Mouse (Mus musculus) hindbrain, postnatal 0 days (tissue): ENCODE results near the gene 1700010B08Rik. TPM values are rescaled to one million over a fixed set of nuclear protein-coding genes. Genes with fewer than 3 reads are reported as not detected.

Experiments
- ATAC-seq: fragments of 200-750 bp; cut with Nextera tagmentation; 2 replicates; pipeline ENCODE4 v1.8.0; 2017; ENCODE audit warnings: mild to moderate bottlenecking, moderate TSS enrichment, moderate library complexity
- DNase-seq: peaks from one replicate; pipeline ENCODE4 v3.0.0-alpha.2; 2015; ENCODE audit warnings: low spot score
- H3K27ac ChIP-seq: fragments of 300-500 bp; sonication (generic); 2 replicates; pipeline ENCODE4 v1.5.1; 2014; ENCODE audit warnings: mild to moderate bottlenecking
- H3K27me3 ChIP-seq: fragments of 300-500 bp; sonication (generic); 2 replicates; pipeline ENCODE4 v1.6.1; 2014; ENCODE audit warnings: low read length, mixed read lengths; ENCODE audit not compliant: insufficient read depth
- H3K36me3 ChIP-seq: fragments of 300-500 bp; sonication (generic); 2 replicates; pipeline ENCODE4 v1.6.1; 2014; ENCODE audit warnings: low read length, mixed read lengths; ENCODE audit not compliant: insufficient read depth
- H3K4me1 ChIP-seq: fragments of 300-500 bp; sonication (generic); 2 replicates; pipeline ENCODE4 v1.6.1; 2014; ENCODE audit warnings: antibody characterized with exemption, low read length, mixed read lengths; ENCODE audit not compliant: insufficient read depth
- H3K4me2 ChIP-seq: fragments of 300-500 bp; sonication (generic); 2 replicates; pipeline ENCODE4 v1.6.1; 2014; ENCODE audit warnings: low read depth, mild to moderate bottlenecking, low read length, moderate library complexity, mixed read lengths
- H3K4me3 ChIP-seq: fragments of 300-500 bp; sonication (generic); 2 replicates; pipeline ENCODE4 v1.5.1; 2014; ENCODE audit warnings: low read length
- H3K9ac ChIP-seq: fragments of 300-500 bp; sonication (generic); replicated peaks from 2 replicates; pipeline ENCODE4 v1.6.1; 2014; ENCODE audit warnings: mild to moderate bottlenecking, low read length, moderate library complexity, mixed read lengths
- H3K9me3 ChIP-seq: fragments of 300-500 bp; sonication (generic); 2 replicates; pipeline ENCODE4 v1.6.1; 2016; ENCODE audit warnings: low read length, mixed read lengths
- CTCF ChIP-seq: IDR thresholded peaks from 2 replicates; pipeline ENCODE4 v1.5.1; 2016; ENCODE audit warnings: antibody characterized with exemption, control low read depth, low read depth
- WGBS: fragments of 180-500 bp; shearing (Covaris S2); extraction: QIAGEN DNeasy Blood & Tissue Kit; methylation state at CpG from one replicate; pipeline ENCODE4 v1.1.7; 2014; 5-methylcytosine and 5-hydroxymethylcytosine counted together
- polyA plus RNA-seq: library from polyadenylated mRNA; unstranded; fragments of >200 nt; fragmentation: Nextera tagmentation; extraction: Ambion mirVana; gene quantifications from 2 replicates; pipeline ENCODE4 v1.2.1, GENCODE M21; 2015
- total RNA-seq: library from RNA; depleted of rRNA; stranded (reverse); fragments of >200 nt; gene quantifications from 2 replicates; pipeline ENCODE4 v1.2.3, GENCODE M21; 2014

The 1700010B08Rik gene
- total and polyA plus RNA-seq, 2 experiments from 2014 or later = not detected

- no peaks in the 10 kb centered on the region for H3K27me3 ChIP-seq
- H3K4me3 ChIP-seq = no peak overlapping the region
- 0 out of 2 replicates have a peak overlapping the region, but pooled peaks have one; percentile 8 for H3K4me2 ChIP-seq
- no peaks in the 10 kb centered on the region for H3K9me3 ChIP-seq
- H3K27ac ChIP-seq = no peak overlapping the region
- TF ChIP-seq CTCF = no peak
- ATAC-seq = peak; percentile 80
- peak; percentile 55 for DNase-seq
- peaks cover 4% of the 10 kb centered on the region; the same call in 1 of the 2 replicates for H3K4me1 ChIP-seq
- no peak overlapping the region for H3K9ac ChIP-seq
- H3K36me3 ChIP-seq = no peaks in the 10 kb centered on the region
- 5% methylated on average over 9 of the region's 9 CpGs for WGBS
Observed at GRCm38 (mm10) chr2:173730444-173730966, 11.3 kb downstream of the 1700010B08Rik start.

- no peak for DNase-seq
- no peaks in the 10 kb centered on the region for H3K9me3 ChIP-seq
- H3K4me3 ChIP-seq = no peak overlapping the region
- WGBS = 56% methylated on average over 2 of the region's 2 CpGs
- H3K4me1 ChIP-seq = peaks cover 14% of the 10 kb centered on the region
- no peak overlapping the region for H3K9ac ChIP-seq
- H3K27me3 ChIP-seq = no peaks in the 10 kb centered on the region
- no peak overlapping the region for H3K4me2 ChIP-seq
- H3K36me3 ChIP-seq = no peaks in the 10 kb centered on the region
- no peak for TF ChIP-seq CTCF
- H3K27ac ChIP-seq = no peak overlapping the region
- ATAC-seq = no peak
Observed at GRCm38 (mm10) chr2:173734426-173734825, 15.2 kb downstream of the 1700010B08Rik start.

- ATAC-seq (peak; percentile 98), DNase-seq (peak; percentile 100)
- peak; percentile 57 for TF ChIP-seq CTCF
- Histone ChIP-seq H3K27ac (peak within 1 kb of the TSS; percentile 79), H3K36me3 (no peaks in the 10 kb centered on the region), H3K4me2 (peak within 1 kb of the TSS; percentile 75), H3K4me1 (peaks cover 10% of the 10 kb centered on the region), H3K9me3 (no peaks in the 10 kb centered on the region), H3K27me3 (no peaks in the 10 kb centered on the region), H3K9ac (peak within 1 kb of the TSS; percentile 83), H3K4me3 (peak within 1 kb of the TSS; percentile 78)
- WGBS = 2% methylated on average over 70 of the region's 70 CpGs
Observed at GRCm38 (mm10) chr2:173737222-173737989, 18.2 kb downstream of the 1700010B08Rik start, which contains the start of gene Vapb. Gene Vapb (plus strand): TSS chr2:173737511.

GRCm38 (mm10) chr2:173738232-173738631 is 19.0 kb downstream of the 1700010B08Rik start:
- WGBS = 90% methylated on average over 9 of the region's 9 CpGs
- TF ChIP-seq CTCF = no peak
- ATAC-seq (no peak), DNase-seq (no peak)
- H3K9ac ChIP-seq = peak overlapping the region; percentile 83; the same call in 1 of the 2 replicates
- H3K27me3 ChIP-seq = no peaks in the 10 kb centered on the region
- H3K36me3 ChIP-seq = no peaks in the 10 kb centered on the region
- H3K9me3 ChIP-seq = no peaks in the 10 kb centered on the region
- peak overlapping the region; percentile 75 for H3K4me2 ChIP-seq
- peak overlapping the region; percentile 78 for H3K4me3 ChIP-seq
- no peak overlapping the region for H3K27ac ChIP-seq
- H3K4me1 ChIP-seq = peaks cover 10% of the 10 kb centered on the region

GRCm38 (mm10) chr2:173739107-173739506 is 19.9 kb downstream of the 1700010B08Rik start:
- 91% methylated on average over 7 of the region's 7 CpGs for WGBS
- H3K4me1 ChIP-seq = peaks cover 10% of the 10 kb centered on the region
- no peak overlapping the region for H3K9ac ChIP-seq
- no peak overlapping the region for H3K27ac ChIP-seq
- no peak overlapping the region for H3K4me2 ChIP-seq
- TF ChIP-seq CTCF = no peak
- no peaks in the 10 kb centered on the region for H3K27me3 ChIP-seq
- DNase-seq (no peak), ATAC-seq (no peak)
- no peaks in the 10 kb centered on the region for H3K36me3 ChIP-seq
- no peak overlapping the region for H3K4me3 ChIP-seq
- no peaks in the 10 kb centered on the region for H3K9me3 ChIP-seq

GRCm38 (mm10) chr2:173742090-173742489 is 22.9 kb downstream of the 1700010B08Rik start:
- Histone ChIP-seq H3K36me3 (no peaks in the 10 kb centered on the region), H3K27me3 (no peaks in the 10 kb centered on the region), H3K4me3 (no peak overlapping the region), H3K9ac (no peak overlapping the region), H3K27ac (no peak overlapping the region), H3K4me1 (peaks cover 10% of the 10 kb centered on the region), H3K9me3 (no peaks in the 10 kb centered on the region), H3K4me2 (0 out of 2 replicates have a peak overlapping the region, but pooled peaks have one; percentile 19)
- DNase-seq = no peak
- no peak for ATAC-seq
- no peak for TF ChIP-seq CTCF
- WGBS = 58% methylated on average over 13 of the region's 13 CpGs

GRCm38 (mm10) chr2:173742744-173743143 is 23.5 kb downstream of the 1700010B08Rik start:
- 68% methylated on average over 9 of the region's 9 CpGs for WGBS
- no peak overlapping the region for H3K4me3 ChIP-seq
- no peak overlapping the region for H3K4me2 ChIP-seq
- ATAC-seq = no peak
- no peaks in the 10 kb centered on the region for H3K27me3 ChIP-seq
- H3K9me3 ChIP-seq = no peaks in the 10 kb centered on the region
- H3K27ac ChIP-seq = no peak overlapping the region
- H3K9ac ChIP-seq = no peak overlapping the region
- TF ChIP-seq CTCF = no peak
- no peaks in the 10 kb centered on the region for H3K36me3 ChIP-seq
- DNase-seq = no peak
- peaks cover 10% of the 10 kb centered on the region for H3K4me1 ChIP-seq
